Mouse (Mus musculus): ENCODE measurements at regions not wholly inside any gene's neighbourhood (a gene's known extent, or its start where the extent isn't known, plus 50 kb on each side); places are given as distances from the start of the nearest gene placed in this dataset.

GRCm38 (mm10) chr6:126340098-126340610 lies 173.4 kb upstream of the Ntf3 start:
- no peak for TF ChIP-seq TAL1 (conservative IDR thresholded peaks at IDR 0.05; ENCODE audit: low read depth, low read length)
- no peak for TF ChIP-seq CTCF (IDR thresholded peaks at IDR 0.05; ENCODE audit: low read depth, low read length)
- no peak for TF ChIP-seq GATA2 (IDR thresholded peaks at IDR 0.05; ENCODE audit: borderline replicate concordance, low read depth, low read length)
- TF ChIP-seq POLR2AphosphoS5 (IDR thresholded peaks at IDR 0.05; ENCODE audit: insufficient replicate concordance, low read depth, low read length): no peak
- ATAC-seq (ENCODE audit: extremely low read depth, insufficient number of reproducible peaks, low FRiP score, poor library complexity, severe bottlenecking) (no peak), DNase-seq (ENCODE audit: low spot score) (no peak)
- no peaks in the 10 kb centered on the region for H3K36me3 ChIP-seq (replicated peaks)
- no peak overlapping the region; the same call in 1 of the 2 replicates for H3K4me3 ChIP-seq (ENCODE audit: low read depth, low read length)
- no peaks in the 10 kb centered on the region for H3K4me1 ChIP-seq (ENCODE audit: insufficient read depth, low read depth, low read length)
- no peaks in the 10 kb centered on the region for H3K27me3 ChIP-seq (ENCODE audit: insufficient read depth, low read length)
- peaks cover 60% of the 10 kb centered on the region for H3K9me3 ChIP-seq (replicated peaks)

GRCm38 (mm10) chr6:126337711-126338110 lies 171.0 kb upstream of the Ntf3 start:
- ATAC-seq (ENCODE audit: extremely low read depth, insufficient number of reproducible peaks, low FRiP score, poor library complexity, severe bottlenecking): no peak
- no peak for DNase-seq (ENCODE audit: low spot score)
- TF ChIP-seq POLR2AphosphoS5 (IDR thresholded peaks at IDR 0.05; ENCODE audit: insufficient replicate concordance, low read depth, low read length) (no peak), GATA1 (IDR thresholded peaks at IDR 0.05; ENCODE audit: borderline replicate concordance, low read length) (no peak), CTCF (IDR thresholded peaks at IDR 0.05; ENCODE audit: low read depth, low read length) (no peak), GATA2 (IDR thresholded peaks at IDR 0.05; ENCODE audit: borderline replicate concordance, low read depth, low read length) (no peak), TAL1 (conservative IDR thresholded peaks at IDR 0.05; ENCODE audit: low read depth, low read length) (no peak)

GRCm38 (mm10) chr6:126334258-126334657 lies 167.5 kb upstream of the Ntf3 start:
- no peaks in the 10 kb centered on the region for H3K4me1 ChIP-seq (ENCODE audit: insufficient read depth, low read depth, low read length)
- ATAC-seq (ENCODE audit: extremely low read depth, insufficient number of reproducible peaks, low FRiP score, poor library complexity, severe bottlenecking): no peak
- DNase-seq (ENCODE audit: low spot score): no peak
- H3K27me3 ChIP-seq (ENCODE audit: insufficient read depth, low read length): no peaks in the 10 kb centered on the region
- TF ChIP-seq POLR2AphosphoS5 (IDR thresholded peaks at IDR 0.05; ENCODE audit: insufficient replicate concordance, low read depth, low read length): no peak
- peaks cover 49% of the 10 kb centered on the region for H3K9me3 ChIP-seq (replicated peaks)
- no peak overlapping the region for H3K4me3 ChIP-seq (ENCODE audit: low read depth, low read length)
- H3K36me3 ChIP-seq (replicated peaks): no peaks in the 10 kb centered on the region

More at GRCm38 (mm10) chr6:126337711-126338110, 171.0 kb upstream of the Ntf3 start:
- peaks cover 68% of the 10 kb centered on the region for H3K9me3 ChIP-seq (replicated peaks)
- no peaks in the 10 kb centered on the region for H3K4me1 ChIP-seq (ENCODE audit: insufficient read depth, low read depth, low read length)
- H3K4me3 ChIP-seq (ENCODE audit: low read depth, low read length): no peak overlapping the region
- H3K27me3 ChIP-seq (ENCODE audit: insufficient read depth, low read length): no peaks in the 10 kb centered on the region
- H3K36me3 ChIP-seq (replicated peaks): no peaks in the 10 kb centered on the region

- Histone ChIP-seq H3K4me3 (ENCODE audit: low read depth, low read length) (no peak overlapping the region), H3K9me3 (replicated peaks) (peaks cover 42% of the 10 kb centered on the region), H3K4me1 (ENCODE audit: insufficient read depth, low read depth, low read length) (no peaks in the 10 kb centered on the region), H3K27me3 (ENCODE audit: insufficient read depth, low read length) (no peaks in the 10 kb centered on the region), H3K36me3 (replicated peaks) (no peaks in the 10 kb centered on the region)
- no peak for ATAC-seq (ENCODE audit: extremely low read depth, insufficient number of reproducible peaks, low FRiP score, poor library complexity, severe bottlenecking)
- TF ChIP-seq TAL1 (conservative IDR thresholded peaks at IDR 0.05; ENCODE audit: low read depth, low read length) (no peak), POLR2AphosphoS5 (IDR thresholded peaks at IDR 0.05; ENCODE audit: insufficient replicate concordance, low read depth, low read length) (no peak)
- DNase-seq (ENCODE audit: low spot score): no peak
Observed at GRCm38 (mm10) chr6:126327187-126327586, 160.5 kb upstream of the Ntf3 start.

- Histone ChIP-seq H3K4me3 (ENCODE audit: low read depth, low read length) (no peak overlapping the region), H3K4me1 (ENCODE audit: insufficient read depth, low read depth, low read length) (no peaks in the 10 kb centered on the region), H3K9me3 (replicated peaks) (peaks cover 23% of the 10 kb centered on the region), H3K27me3 (ENCODE audit: insufficient read depth, low read length) (no peaks in the 10 kb centered on the region), H3K36me3 (replicated peaks) (no peaks in the 10 kb centered on the region)
- no peak for DNase-seq (ENCODE audit: low spot score)
- no peak for TF ChIP-seq TAL1 (conservative IDR thresholded peaks at IDR 0.05; ENCODE audit: low read depth, low read length)
- TF ChIP-seq CTCF (IDR thresholded peaks at IDR 0.05; ENCODE audit: low read depth, low read length): no peak
- TF ChIP-seq GATA1 (IDR thresholded peaks at IDR 0.05; ENCODE audit: borderline replicate concordance, low read length): no peak
- no peak for ATAC-seq (ENCODE audit: extremely low read depth, insufficient number of reproducible peaks, low FRiP score, poor library complexity, severe bottlenecking)
Observed at GRCm38 (mm10) chr6:126318523-126318922, 151.8 kb upstream of the Ntf3 start.

- TF ChIP-seq GATA2 (IDR thresholded peaks at IDR 0.05; ENCODE audit: borderline replicate concordance, low read depth, low read length) (no peak), GATA1 (IDR thresholded peaks at IDR 0.05; ENCODE audit: borderline replicate concordance, low read length) (no peak), POLR2AphosphoS5 (IDR thresholded peaks at IDR 0.05; ENCODE audit: insufficient replicate concordance, low read depth, low read length) (no peak), TAL1 (conservative IDR thresholded peaks at IDR 0.05; ENCODE audit: low read depth, low read length) (no peak), CTCF (IDR thresholded peaks at IDR 0.05; ENCODE audit: low read depth, low read length) (no peak)
- Histone ChIP-seq H3K9me3 (replicated peaks) (peaks cover 28% of the 10 kb centered on the region), H3K36me3 (replicated peaks) (no peaks in the 10 kb centered on the region), H3K4me3 (ENCODE audit: low read depth, low read length) (no peak overlapping the region), H3K27me3 (ENCODE audit: insufficient read depth, low read length) (no peaks in the 10 kb centered on the region), H3K4me1 (ENCODE audit: insufficient read depth, low read depth, low read length) (no peaks in the 10 kb centered on the region)
- DNase-seq (ENCODE audit: low spot score) (no peak), ATAC-seq (ENCODE audit: extremely low read depth, insufficient number of reproducible peaks, low FRiP score, poor library complexity, severe bottlenecking) (no peak)
Observed at GRCm38 (mm10) chr6:126310786-126311480, 144.2 kb upstream of the Ntf3 start.

GRCm38 (mm10) chr6:126303086-126303485 lies 136.4 kb upstream of the Ntf3 start:
- TF ChIP-seq GATA1 (IDR thresholded peaks at IDR 0.05; ENCODE audit: borderline replicate concordance, low read length): no peak
- no peak for TF ChIP-seq GATA2 (IDR thresholded peaks at IDR 0.05; ENCODE audit: borderline replicate concordance, low read depth, low read length)
- TF ChIP-seq CTCF (IDR thresholded peaks at IDR 0.05; ENCODE audit: low read depth, low read length): no peak
- Histone ChIP-seq H3K27me3 (ENCODE audit: insufficient read depth, low read length) (no peaks in the 10 kb centered on the region), H3K9me3 (replicated peaks) (peaks cover 43% of the 10 kb centered on the region), H3K4me1 (ENCODE audit: insufficient read depth, low read depth, low read length) (no peaks in the 10 kb centered on the region), H3K36me3 (replicated peaks) (no peaks in the 10 kb centered on the region), H3K4me3 (ENCODE audit: low read depth, low read length) (no peak overlapping the region)
- no peak for ATAC-seq (ENCODE audit: extremely low read depth, insufficient number of reproducible peaks, low FRiP score, poor library complexity, severe bottlenecking)
- DNase-seq (ENCODE audit: low spot score): no peak
